Mouse (Mus musculus): ENCODE results near the gene Sbf2.

DNA sequence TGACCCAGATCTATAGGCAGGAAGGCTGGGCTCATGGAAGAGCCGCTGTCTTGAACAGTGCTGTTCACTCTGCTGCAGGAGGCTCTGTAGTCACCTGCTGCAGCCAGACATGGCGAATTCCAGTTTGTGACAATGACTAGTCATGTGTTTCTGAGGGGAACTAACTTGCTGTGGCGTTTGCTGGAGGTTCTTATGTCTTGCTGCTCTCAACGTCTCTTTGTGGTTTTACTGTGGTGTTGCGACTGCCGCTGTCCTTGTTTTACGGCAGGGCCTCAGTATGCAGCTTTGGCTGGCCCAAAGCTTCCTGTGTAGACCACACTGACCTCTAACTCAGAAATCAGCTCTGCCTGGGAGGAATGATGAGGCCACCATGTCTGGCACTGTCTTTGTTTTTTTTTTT, 344.3 kb downstream of the Sbf2 start:
- TF ChIP-seq CTCF (IDR thresholded peaks at IDR 0.05; ENCODE audit: low read depth, low read length) (no peak), POLR2A (IDR thresholded peaks at IDR 0.05; ENCODE audit: extremely low read depth, insufficient read depth, low read length) (no peak)

Data from liver, adult 2 months (tissue).